Mouse (Mus musculus): ENCODE data around the gene Siglec1. TPM values are rescaled to one million over a fixed set of nuclear protein-coding genes. Genes with fewer than 3 reads are reported as not detected.

Siglec1 gene
- polyA plus RNA-seq, 1 experiment from 2014 or later = 0.34 TPM

DNA sequence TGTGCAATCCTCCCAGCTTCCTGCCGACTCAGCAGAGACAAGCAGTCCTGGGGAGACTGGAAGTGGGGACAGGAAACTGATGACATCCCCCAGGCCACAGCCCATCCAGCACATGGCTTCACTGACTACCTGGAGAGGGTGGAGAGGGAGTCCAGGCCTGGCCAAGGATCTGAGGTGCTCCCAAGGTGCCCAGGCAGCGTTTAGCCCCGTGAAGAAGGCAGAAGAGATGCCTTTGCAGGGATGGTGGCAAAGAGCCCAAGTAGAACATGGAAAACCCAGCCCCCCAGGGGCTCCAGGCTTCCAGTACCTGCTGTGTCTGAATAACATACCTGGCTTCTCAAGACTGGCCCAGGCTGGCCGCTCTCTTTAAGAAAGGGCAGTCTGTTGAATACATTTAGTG, 2.0 kb upstream of the Siglec1 start:
- Histone ChIP-seq H3K4me1 (replicated peaks; ENCODE audit: control insufficient read depth, insufficient read depth, low read length) (no peaks in the 10 kb centered on the region), H3K9ac (ENCODE audit: low read length) (no peak overlapping the region), H3K4me3 (ENCODE audit: low read length) (no peak overlapping the region), H3K27me3 (ENCODE audit: control insufficient read depth, insufficient read depth, low read depth, low read length) (no peaks in the 10 kb centered on the region), H3K36me3 (ENCODE audit: control insufficient read depth, insufficient read depth, low read length) (no peaks in the 10 kb centered on the region), H3K4me2 (ENCODE audit: low read depth, low read length) (no peak overlapping the region), H3K27ac (ENCODE audit: low read length) (no peak overlapping the region), H3K9me3 (ENCODE audit: control insufficient read depth, low read length) (no peaks in the 10 kb centered on the region)
- ATAC-seq (ENCODE audit: low read depth) = peak; percentile 26; the same call in 1 of the 2 replicates
- WGBS = 67% methylated on average over 4 of the region's 4 CpGs

DNA sequence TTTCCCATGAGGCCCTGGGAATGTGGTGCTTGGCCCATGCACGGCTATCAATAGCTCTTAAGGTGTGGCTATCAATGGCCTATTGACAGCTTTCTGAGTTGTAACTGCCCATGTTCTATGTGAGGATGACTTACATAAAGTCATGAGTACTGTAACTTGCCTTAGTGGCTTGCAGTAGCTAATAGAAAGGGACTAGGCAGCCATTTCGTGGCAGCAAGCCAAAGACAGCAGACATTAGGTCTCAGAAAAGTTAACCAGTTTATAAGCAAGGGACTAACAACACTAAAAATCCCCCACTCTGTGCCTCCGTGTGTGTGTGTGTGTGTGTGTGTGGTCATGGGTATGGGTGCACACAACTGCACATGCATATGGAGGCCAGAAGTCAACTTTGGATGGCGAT, 2.4 kb downstream of the Siglec1 start:
- Histone ChIP-seq H3K4me2 (ENCODE audit: low read depth, low read length) (no peak overlapping the region), H3K4me1 (replicated peaks; ENCODE audit: control insufficient read depth, insufficient read depth, low read length) (no peaks in the 10 kb centered on the region), H3K4me3 (ENCODE audit: low read length) (no peak overlapping the region), H3K9ac (ENCODE audit: low read length) (no peak overlapping the region), H3K9me3 (ENCODE audit: control insufficient read depth, low read length) (no peaks in the 10 kb centered on the region), H3K36me3 (ENCODE audit: control insufficient read depth, insufficient read depth, low read length) (no peaks in the 10 kb centered on the region), H3K27me3 (ENCODE audit: control insufficient read depth, insufficient read depth, low read depth, low read length) (no peaks in the 10 kb centered on the region), H3K27ac (ENCODE audit: low read length) (no peak overlapping the region)
- ATAC-seq (ENCODE audit: low read depth) = no peak
- 79% methylated on average over 4 of the region's 4 CpGs for WGBS

DNA sequence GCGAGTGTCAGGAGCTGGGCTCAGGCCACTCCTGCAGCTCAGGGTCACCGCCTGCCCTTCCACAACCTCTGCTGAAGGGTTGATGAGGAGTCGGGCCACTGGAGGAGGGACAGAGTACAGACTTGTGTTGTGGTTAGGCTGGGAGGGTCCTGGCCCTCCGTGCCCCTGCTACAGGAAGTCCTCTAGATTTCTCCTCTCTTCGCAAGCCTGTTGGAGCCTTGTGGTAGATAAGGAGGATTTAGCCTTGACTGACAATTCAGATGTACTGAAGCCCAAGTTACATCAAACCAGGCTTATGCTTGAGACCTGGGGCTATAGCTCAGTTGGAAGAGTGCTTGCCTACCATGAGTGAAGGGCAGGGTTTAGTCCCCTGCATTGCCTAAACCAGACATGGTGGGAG, 6.1 kb downstream of the Siglec1 start:
- Histone ChIP-seq H3K4me3 (ENCODE audit: low read length) (no peak overlapping the region), H3K4me2 (ENCODE audit: low read depth, low read length) (no peak overlapping the region), H3K9ac (ENCODE audit: low read length) (no peak overlapping the region), H3K27ac (ENCODE audit: low read length) (no peak overlapping the region), H3K9me3 (ENCODE audit: control insufficient read depth, low read length) (no peaks in the 10 kb centered on the region), H3K4me1 (replicated peaks; ENCODE audit: control insufficient read depth, insufficient read depth, low read length) (no peaks in the 10 kb centered on the region), H3K27me3 (ENCODE audit: control insufficient read depth, insufficient read depth, low read depth, low read length) (no peaks in the 10 kb centered on the region), H3K36me3 (ENCODE audit: control insufficient read depth, insufficient read depth, low read length) (no peaks in the 10 kb centered on the region)
- ATAC-seq (ENCODE audit: low read depth) = no peak
- 69% methylated on average over 5 of the region's 5 CpGs for WGBS

DNA sequence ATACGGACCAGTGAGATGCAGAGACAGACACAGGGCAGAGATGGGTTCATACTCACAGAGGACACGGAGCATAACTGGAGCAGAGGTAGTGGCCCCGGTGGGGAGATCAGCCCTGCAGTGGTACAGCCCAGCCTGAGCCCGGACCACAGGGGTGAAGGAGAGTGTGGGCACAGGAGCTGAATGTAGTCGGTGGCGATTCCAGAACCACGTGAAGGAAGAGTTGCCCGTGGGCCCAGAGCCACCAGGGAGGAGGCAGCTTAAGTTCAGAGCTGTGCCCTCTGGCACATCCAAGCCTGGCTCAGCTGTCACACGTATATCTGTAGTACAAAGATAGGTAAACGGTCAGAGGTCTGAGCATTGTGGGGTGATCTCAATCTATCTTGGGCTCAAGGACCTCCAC, 14.0 kb downstream of the Siglec1 start:
- H3K27me3 ChIP-seq (ENCODE audit: control insufficient read depth, insufficient read depth, low read depth, low read length) = no peaks in the 10 kb centered on the region
- no peak for ATAC-seq (ENCODE audit: low read depth)
- 81% methylated on average over 10 of the region's 10 CpGs for WGBS
- no peak overlapping the region for H3K4me3 ChIP-seq (ENCODE audit: low read length)
- H3K4me1 ChIP-seq (replicated peaks; ENCODE audit: control insufficient read depth, insufficient read depth, low read length) = no peaks in the 10 kb centered on the region
- no peak overlapping the region for H3K27ac ChIP-seq (ENCODE audit: low read length)
- no peaks in the 10 kb centered on the region for H3K9me3 ChIP-seq (ENCODE audit: control insufficient read depth, low read length)
- no peaks in the 10 kb centered on the region for H3K36me3 ChIP-seq (ENCODE audit: control insufficient read depth, insufficient read depth, low read length)
- H3K4me2 ChIP-seq (ENCODE audit: low read depth, low read length) = no peak overlapping the region
- H3K9ac ChIP-seq (ENCODE audit: low read length) = no peak overlapping the region

DNA sequence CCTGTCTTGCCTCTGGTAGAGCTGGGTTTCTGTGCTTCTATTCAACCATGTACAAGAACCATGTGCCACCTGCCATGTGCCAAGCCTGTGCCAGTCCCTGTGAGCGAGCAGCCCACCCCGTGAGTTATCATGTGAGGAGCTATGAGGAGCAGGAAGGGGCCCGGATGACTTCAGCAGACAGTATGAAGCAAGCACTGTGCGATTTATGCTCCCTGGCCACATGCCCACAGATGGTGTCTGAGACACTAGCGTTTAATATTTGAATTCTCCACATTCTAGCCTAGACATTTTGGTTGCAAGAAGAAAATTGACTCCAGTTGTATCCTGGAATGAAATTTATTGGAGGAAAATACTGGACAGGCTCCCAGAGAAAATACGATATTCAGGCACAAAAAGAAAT, 19.1 kb downstream of the Siglec1 start:
- Histone ChIP-seq H3K27me3 (ENCODE audit: control insufficient read depth, insufficient read depth, low read depth, low read length) (peaks cover 19% of the 10 kb centered on the region), H3K4me1 (replicated peaks; ENCODE audit: control insufficient read depth, insufficient read depth, low read length) (peaks cover 6% of the 10 kb centered on the region), H3K36me3 (ENCODE audit: control insufficient read depth, insufficient read depth, low read length) (no peaks in the 10 kb centered on the region), H3K9me3 (ENCODE audit: control insufficient read depth, low read length) (no peaks in the 10 kb centered on the region), H3K27ac (ENCODE audit: low read length) (no peak overlapping the region), H3K4me3 (ENCODE audit: low read length) (no peak overlapping the region), H3K9ac (ENCODE audit: low read length) (no peak overlapping the region), H3K4me2 (ENCODE audit: low read depth, low read length) (no peak overlapping the region)
- peak; percentile 56; the same call in 1 of the 2 replicates for ATAC-seq (ENCODE audit: low read depth)
- 42% methylated on average over 6 of the region's 6 CpGs for WGBS

DNA sequence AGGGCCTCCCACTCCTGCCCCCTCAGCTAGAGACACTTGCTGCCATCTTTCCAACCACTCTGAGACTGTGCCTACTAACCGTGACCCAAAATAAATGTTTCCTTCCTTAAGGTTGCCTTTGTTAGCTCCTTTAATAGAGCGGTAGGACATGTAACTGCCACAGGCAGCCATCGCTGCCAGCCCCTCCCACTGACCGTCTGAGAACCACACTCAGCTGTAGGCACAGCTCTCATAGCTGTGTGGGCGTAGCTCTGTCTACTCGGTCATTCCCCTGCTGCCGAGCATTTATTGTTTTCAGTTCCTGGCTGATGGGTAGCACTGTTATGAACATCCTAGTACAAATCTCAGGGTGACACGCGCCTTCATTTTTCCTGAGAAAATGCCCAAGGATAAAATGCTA, 20.2 kb downstream of the Siglec1 start:
- H3K4me1 ChIP-seq (replicated peaks; ENCODE audit: control insufficient read depth, insufficient read depth, low read length) = peaks cover 6% of the 10 kb centered on the region
- no peak overlapping the region for H3K4me3 ChIP-seq (ENCODE audit: low read length)
- H3K27me3 ChIP-seq (ENCODE audit: control insufficient read depth, insufficient read depth, low read depth, low read length) = peaks cover 19% of the 10 kb centered on the region
- no peaks in the 10 kb centered on the region for H3K36me3 ChIP-seq (ENCODE audit: control insufficient read depth, insufficient read depth, low read length)
- WGBS = 54% methylated on average over 9 of the region's 9 CpGs
- H3K9ac ChIP-seq (ENCODE audit: low read length) = no peak overlapping the region
- H3K27ac ChIP-seq (ENCODE audit: low read length) = no peak overlapping the region
- ATAC-seq (ENCODE audit: low read depth) = no peak
- H3K9me3 ChIP-seq (ENCODE audit: control insufficient read depth, low read length) = no peaks in the 10 kb centered on the region
- H3K4me2 ChIP-seq (ENCODE audit: low read depth, low read length) = no peak overlapping the region

GRCm38 (mm10) chr2:131063404-131063864, 23.1 kb downstream of the Siglec1 start, which contains the start of gene Adam33:
Gene Adam33, minus strand, starts transcription at chr2:131063814.
- Histone ChIP-seq H3K4me2 (ENCODE audit: low read depth, low read length) (peak within 1 kb of the TSS; percentile 56), H3K27ac (ENCODE audit: low read length) (no peak within 1 kb of the TSS), H3K9ac (ENCODE audit: low read length) (peak within 1 kb of the TSS; percentile 38), H3K27me3 (ENCODE audit: control insufficient read depth, insufficient read depth, low read depth, low read length) (peaks cover 19% of the 10 kb centered on the region), H3K36me3 (ENCODE audit: control insufficient read depth, insufficient read depth, low read length) (no peaks in the 10 kb centered on the region), H3K4me3 (ENCODE audit: low read length) (peak within 1 kb of the TSS; percentile 31), H3K9me3 (ENCODE audit: control insufficient read depth, low read length) (no peaks in the 10 kb centered on the region), H3K4me1 (replicated peaks; ENCODE audit: control insufficient read depth, insufficient read depth, low read length) (peaks cover 14% of the 10 kb centered on the region)
- ATAC-seq (ENCODE audit: low read depth) = no peak; the same call in 1 of the 2 replicates
- WGBS = 2% methylated on average over 27 of the region's 27 CpGs

DNA sequence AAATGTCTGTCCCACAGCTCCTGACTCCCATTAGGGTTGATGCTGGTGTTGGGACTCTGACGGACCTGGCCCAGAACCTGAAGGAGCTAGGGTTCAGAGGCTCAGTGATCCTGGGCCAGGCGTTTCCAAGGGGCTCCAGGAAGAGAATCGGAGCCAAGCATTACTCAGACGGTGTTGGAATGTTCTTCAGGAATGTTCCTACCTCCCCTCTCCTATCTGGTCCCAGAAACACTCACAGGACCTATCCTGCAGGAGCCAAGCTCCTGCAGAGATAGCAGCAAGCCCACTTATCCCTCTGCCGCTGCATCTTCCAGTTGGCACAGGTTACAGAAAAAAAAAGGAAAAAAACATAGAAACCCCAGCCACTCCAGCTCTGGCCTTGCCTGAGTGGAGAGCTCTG, 25.0 kb downstream of the Siglec1 start:
- H3K27me3 ChIP-seq (ENCODE audit: control insufficient read depth, insufficient read depth, low read depth, low read length) = peaks cover 19% of the 10 kb centered on the region

GRCm38 (mm10) chr2:131060784-131061183, 25.8 kb downstream of the Siglec1 start:
- H3K9ac ChIP-seq (ENCODE audit: low read length) = no peak overlapping the region
- 66% methylated on average over 6 of the region's 6 CpGs for WGBS
- H3K36me3 ChIP-seq (ENCODE audit: control insufficient read depth, insufficient read depth, low read length) = no peaks in the 10 kb centered on the region
- no peak overlapping the region for H3K27ac ChIP-seq (ENCODE audit: low read length)
- H3K27me3 ChIP-seq (ENCODE audit: control insufficient read depth, insufficient read depth, low read depth, low read length) = peaks cover 22% of the 10 kb centered on the region
- no peaks in the 10 kb centered on the region for H3K9me3 ChIP-seq (ENCODE audit: control insufficient read depth, low read length)
- H3K4me2 ChIP-seq (ENCODE audit: low read depth, low read length) = no peak overlapping the region
- H3K4me1 ChIP-seq (replicated peaks; ENCODE audit: control insufficient read depth, insufficient read depth, low read length) = peaks cover 17% of the 10 kb centered on the region
- ATAC-seq (ENCODE audit: low read depth) = no peak
- H3K4me3 ChIP-seq (ENCODE audit: low read length) = no peak overlapping the region

More for the DNA sequence above, 25.0 kb downstream of the Siglec1 start:
- no peak for ATAC-seq (ENCODE audit: low read depth)
- no peaks in the 10 kb centered on the region for H3K36me3 ChIP-seq (ENCODE audit: control insufficient read depth, insufficient read depth, low read length)
- no peak overlapping the region for H3K27ac ChIP-seq (ENCODE audit: low read length)
- no peak overlapping the region for H3K4me2 ChIP-seq (ENCODE audit: low read depth, low read length)
- no peak overlapping the region for H3K4me3 ChIP-seq (ENCODE audit: low read length)
- no peak overlapping the region for H3K9ac ChIP-seq (ENCODE audit: low read length)
- peaks cover 14% of the 10 kb centered on the region for H3K4me1 ChIP-seq (replicated peaks; ENCODE audit: control insufficient read depth, insufficient read depth, low read length)
- no peaks in the 10 kb centered on the region for H3K9me3 ChIP-seq (ENCODE audit: control insufficient read depth, low read length)
- 36% methylated on average over 5 of the region's 5 CpGs for WGBS

Measured in lung, embryonic 16.5 days (tissue).